Mouse (Mus musculus) cerebellum, adult 2 months (tissue): Measurements from ENCODE around the gene Upk1a.

Source experiments
- CTCF ChIP-seq: fragments of 200-500 bp; IDR thresholded peaks from 2 replicates; pipeline ENCODE4 v1.5.1; 2011; ENCODE audit warnings: low read depth, mild to moderate bottlenecking, control low read depth, low read length, moderate library complexity, borderline replicate concordance; ENCODE audit not compliant: insufficient read depth
- POLR2A ChIP-seq: fragments of 200-500 bp; IDR thresholded peaks from 2 replicates; pipeline ENCODE4 v1.6.1; 2011; ENCODE audit warnings: low read length, control low read depth, borderline replicate concordance; ENCODE audit not compliant: insufficient read depth

GRCm38 (mm10) chr7:30572389-30572788 lies 40.3 kb downstream of the Upk1a start:
- TF ChIP-seq POLR2A: no peak
- TF ChIP-seq CTCF: no peak
